Mouse (Mus musculus) ovary, postnatal 36 days (tissue): ENCODE measurements around the gene Uqcc3.
"Not testable (repeated sequence)": the region's sequence is repeated elsewhere in the genome, so short reads cannot be mapped to it uniquely, and the experiment has no call there.

Source experiments
- DNase-seq: peaks from one replicate; pipeline ENCODE4 v3.0.0; 2022; ENCODE audit warnings: low spot score, mixed read lengths

Gene Uqcc3

DNA sequence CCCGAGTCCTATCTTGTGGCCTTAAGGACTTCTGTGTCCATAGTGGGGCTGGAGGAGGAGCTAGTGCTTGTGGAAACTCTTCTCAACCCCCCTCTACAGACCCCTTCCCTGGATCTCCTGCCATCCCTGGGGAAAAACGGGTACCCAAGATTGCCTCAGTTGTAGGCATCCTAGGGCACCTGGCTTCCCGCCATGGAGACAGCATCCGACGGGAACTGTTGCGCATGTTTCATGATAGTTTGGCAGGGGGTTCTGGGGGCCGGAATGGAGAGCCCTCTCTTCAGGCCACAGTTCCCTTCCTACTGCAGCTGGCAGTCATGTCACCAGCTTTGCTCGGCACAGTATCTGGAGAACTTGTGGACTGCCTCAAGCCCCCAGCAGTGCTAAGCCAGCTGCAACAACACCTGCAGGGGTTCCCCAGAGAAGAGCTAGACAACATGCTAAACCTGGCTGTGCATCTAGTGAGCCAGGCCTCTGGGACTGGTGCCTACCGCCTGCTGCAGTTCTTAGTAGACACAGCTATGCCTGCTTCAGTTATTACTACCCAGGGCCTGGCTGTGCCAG lies 14.8 kb upstream of the Uqcc3 start:
- no peak for DNase-seq

DNA sequence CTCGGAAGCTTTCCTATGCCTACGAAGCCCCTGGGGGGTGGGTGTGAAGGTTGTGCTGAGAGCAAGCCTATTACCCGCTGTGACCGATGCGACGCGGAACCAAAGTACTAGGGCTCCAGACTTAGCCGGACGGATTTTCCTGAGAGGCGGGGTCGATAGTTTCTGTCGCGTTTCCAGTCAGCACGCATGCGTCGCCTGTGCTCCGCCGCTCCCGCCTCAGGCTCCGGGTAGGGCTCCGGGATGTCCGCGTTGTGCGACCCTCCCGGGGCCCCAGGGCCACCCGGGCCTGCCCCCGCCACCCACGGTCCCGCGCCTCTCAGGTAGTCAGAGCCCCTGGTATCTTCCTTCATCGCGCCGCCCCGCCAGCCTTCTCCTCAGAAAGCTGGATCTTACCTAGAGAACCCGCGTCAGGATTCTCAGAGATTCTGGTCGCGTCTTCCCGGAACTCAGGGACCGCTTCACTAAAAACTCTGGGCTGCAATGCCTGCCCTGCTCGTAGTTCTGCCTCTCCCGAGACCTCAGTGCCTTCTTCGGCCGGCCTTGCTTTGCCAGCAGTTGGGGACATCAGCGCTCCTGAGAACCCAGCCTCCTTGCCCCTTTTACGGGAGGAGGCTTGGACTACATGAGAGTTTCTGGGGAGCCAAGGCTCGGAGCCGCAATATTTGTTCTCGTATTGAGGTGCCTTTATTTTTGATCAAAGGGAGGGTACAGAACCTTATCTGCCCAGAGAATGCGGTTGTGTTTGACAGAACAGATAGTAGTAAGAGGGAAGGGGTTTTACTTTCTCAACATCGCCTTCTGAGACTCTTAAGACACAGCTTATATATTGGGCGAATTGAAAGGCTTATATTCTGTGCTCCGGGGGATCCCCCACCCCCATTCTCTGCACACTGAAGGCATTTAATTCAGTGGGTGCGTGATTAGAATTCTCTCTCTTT lies 12.4 kb upstream of the Uqcc3 start, which contains the start of gene Ints5:
TSS of gene Ints5 (plus strand) at position 177 of the 938 bp plus-strand sequence.
- peak; percentile 82 for DNase-seq

DNA sequence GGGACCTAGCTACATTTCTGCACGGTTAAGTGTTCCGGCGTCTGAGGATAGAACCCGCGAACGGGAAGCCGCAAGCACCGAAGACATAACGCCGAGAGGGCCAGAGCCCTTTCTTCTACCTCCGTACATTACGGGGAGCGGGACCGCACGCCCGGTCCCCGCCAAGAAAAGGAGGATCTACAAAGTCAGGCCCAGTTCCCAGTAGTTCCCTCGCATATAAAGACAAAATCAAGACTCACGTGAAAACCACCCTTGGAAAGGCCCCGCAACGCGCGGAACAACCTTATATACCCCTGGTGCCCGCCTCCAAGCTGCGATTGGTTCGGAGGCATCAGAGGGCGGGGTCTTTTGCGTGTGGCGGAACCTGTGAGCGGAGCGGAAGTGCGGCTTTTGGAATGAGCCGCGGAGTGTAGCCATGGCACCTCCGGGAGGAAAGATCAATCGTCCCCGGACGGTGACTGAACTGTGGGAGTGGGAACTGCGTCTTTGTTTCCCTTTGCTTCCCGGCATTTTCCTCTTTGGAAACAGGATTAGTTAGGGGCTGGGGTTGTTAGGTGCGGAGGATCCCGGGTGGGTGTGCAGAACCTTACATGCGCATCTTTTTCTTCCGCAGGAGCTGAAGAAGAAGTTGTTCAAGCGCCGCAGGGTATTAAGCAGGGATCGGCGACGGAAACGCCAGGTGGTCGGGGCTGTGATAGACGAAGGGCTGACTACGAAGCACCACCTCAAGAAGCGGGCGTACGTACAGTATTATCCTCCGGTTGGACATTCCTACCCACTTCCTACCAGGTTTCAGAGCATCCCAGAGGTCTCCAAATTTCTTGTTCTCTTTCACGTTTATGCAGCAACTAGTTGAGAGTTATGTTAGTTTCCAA lies 8.0 kb upstream of the Uqcc3 start, which contains the start of the genes 1810009A15Rik and Gm49416:
TSS of gene 1810009A15Rik (plus strand) at position 343 of the 875 bp plus-strand sequence.
TSS of gene Gm49416 (plus strand) at position 416 of the 875 bp plus-strand sequence.
- DNase-seq = peak; percentile 92

DNA sequence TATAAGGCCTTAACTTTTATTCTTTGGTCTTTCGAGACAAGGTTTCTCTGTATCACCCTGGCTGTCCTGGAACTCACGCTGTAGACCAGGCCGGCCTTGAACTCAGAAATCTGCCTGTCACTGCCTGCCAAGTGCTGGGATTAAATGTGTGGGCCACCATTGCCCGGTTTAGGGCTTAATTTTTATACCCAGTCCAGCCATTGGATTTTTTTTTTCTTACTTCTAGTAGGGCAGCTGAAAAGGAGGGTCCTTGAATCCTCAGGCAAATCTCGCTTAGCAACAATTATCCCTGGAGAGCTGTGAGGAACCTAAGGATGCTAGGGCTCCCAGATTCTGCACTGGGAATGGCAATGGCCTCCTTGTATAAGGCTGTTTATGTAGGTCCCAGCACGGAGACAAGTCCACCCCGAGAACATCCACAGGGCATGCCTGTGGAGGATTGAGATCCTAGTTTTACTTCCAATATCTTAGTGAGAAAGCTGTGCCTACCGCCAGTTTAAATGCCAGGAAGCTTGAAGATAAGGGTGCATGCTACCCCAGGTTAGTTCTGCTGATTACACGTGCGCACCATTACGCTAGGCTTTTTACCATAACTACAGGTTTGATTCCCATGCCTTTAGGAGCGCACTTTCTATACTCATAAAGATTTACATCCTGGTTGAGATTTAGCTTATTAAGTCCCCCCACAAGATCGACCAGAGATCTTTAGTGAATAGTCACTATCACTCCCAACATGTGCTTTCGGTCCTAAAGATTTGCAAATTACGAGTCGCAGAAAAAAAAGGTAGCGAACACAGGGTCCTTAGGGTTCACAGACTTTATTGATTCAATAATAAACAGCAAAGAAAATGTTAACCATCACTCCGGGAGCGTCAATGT lies 7.1 kb upstream of the Uqcc3 start:
- DNase-seq = no peak

DNA sequence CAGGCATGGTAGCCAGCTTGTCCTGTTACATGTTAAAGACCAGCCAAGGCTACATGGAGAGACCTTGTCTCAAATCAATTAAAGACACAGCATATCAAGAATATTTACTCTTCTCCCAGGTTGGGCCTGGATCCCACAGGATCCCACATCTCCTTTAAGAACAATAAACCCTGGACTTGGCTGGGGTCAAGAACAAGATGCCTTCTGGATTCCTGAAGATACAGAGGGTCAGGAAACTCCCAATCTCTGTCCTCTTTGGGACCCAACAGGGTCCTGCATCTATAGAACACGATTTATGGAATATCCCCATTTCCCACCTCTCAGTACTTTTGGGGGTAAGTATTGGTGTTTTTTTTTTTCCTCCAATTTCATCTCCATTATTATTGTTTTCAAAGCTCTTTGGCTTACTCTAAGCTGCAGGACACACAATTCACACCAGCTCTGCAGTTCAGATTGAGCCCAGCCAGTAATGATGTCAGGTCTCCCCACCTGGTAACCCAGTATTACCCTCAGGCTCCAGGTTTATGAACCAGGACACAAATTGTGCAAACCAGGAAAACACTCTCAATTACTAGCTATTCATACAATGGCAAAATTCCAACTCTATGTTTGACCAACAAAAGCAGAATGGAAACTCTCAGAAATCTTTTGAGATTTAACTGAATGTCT lies 6.3 kb upstream of the Uqcc3 start:
- DNase-seq = no peak

DNA sequence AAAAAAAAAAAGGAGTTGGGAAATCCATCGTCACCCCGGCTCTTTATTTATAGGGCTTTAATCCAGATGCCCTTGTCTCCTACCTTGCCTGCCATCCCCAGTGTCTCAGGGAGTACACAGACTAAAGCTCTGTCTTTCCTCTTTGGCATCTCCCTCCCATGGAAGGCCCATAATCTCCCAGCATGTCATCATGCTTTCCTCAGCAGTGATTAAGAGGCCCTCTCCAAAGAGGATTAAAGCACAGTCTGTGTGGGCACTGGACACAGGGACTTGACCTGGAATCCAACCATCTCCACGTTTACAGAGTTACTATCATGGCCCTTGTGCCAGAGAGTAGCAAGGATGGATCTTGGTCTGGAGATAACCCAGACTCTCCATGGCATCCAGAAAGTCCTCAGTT lies 2.9 kb upstream of the Uqcc3 start, which contains the start of the genes Lbhd1 and Gm49403:
TSS of gene Lbhd1 (plus strand) at position 117 of the 400 bp plus-strand sequence.
TSS of gene Gm49403 (plus strand) at position 315 of the 400 bp plus-strand sequence.
- no peak for DNase-seq

DNA sequence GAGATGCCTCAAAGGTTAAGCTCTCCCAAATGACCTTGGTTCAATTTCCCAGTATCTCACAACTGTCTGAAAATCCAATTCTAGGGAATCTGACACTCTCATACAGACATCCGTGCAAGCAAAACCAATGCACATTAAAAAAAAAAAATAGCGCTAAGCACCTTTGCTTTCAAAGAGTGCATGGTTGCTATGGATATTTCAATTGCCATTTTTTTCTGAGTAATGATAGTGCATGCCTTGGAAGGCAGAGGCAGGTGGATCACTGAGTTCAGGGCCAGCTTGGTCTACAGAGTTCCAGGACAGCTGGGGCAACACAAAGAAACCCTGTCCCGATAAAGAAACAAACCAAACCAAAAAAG lies 290 bp upstream of the Uqcc3 start:
- no peak for DNase-seq

DNA sequence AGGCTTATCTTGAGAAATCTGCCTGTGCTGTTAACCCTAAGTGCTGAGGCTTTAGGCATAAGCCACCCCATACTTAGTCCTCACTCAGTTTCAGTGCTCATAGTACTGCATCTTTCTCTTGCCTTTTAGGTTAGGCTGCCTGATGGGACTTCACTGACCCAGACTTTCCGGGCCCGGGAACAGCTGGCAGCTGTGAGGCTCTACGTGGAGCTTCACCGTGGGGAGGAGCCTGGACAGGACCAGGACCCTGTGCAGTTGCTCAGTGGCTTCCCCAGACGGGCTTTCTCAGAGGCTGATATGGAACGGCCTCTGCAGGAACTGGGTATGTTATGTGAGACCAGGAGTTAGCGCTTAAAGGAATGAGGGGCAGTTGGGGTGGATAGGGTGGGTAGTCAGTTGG lies 5.7 kb downstream of the Uqcc3 start:
- DNase-seq = no peak

DNA sequence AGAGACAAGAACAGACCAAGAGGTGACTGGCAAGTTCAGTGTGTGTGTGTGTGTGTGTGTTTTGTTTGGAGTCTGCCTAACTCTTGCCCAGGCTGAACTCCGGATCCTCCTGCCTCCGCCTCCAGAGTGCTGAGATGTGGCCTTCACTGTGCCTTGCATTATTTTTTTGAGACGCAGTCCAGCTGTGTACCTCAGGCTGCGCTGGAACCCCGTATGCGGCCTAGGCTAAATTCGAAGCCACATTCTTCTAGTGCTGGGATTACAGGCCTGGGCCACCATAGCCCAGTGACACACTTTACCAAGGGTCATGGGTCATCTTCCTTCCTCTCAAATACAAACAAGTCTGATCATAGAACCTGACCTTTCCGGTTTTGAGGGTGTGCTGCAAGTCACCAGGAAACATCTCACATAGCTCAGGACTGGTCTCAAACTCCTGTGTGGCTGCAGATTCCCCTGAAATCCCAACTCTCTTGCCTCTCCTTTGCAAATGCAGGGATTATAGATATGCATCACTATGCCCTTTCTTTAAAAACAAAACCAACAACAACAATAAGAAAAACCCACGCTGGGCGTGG lies 8.4 kb downstream of the Uqcc3 start:
- DNase-seq = no peak

DNA sequence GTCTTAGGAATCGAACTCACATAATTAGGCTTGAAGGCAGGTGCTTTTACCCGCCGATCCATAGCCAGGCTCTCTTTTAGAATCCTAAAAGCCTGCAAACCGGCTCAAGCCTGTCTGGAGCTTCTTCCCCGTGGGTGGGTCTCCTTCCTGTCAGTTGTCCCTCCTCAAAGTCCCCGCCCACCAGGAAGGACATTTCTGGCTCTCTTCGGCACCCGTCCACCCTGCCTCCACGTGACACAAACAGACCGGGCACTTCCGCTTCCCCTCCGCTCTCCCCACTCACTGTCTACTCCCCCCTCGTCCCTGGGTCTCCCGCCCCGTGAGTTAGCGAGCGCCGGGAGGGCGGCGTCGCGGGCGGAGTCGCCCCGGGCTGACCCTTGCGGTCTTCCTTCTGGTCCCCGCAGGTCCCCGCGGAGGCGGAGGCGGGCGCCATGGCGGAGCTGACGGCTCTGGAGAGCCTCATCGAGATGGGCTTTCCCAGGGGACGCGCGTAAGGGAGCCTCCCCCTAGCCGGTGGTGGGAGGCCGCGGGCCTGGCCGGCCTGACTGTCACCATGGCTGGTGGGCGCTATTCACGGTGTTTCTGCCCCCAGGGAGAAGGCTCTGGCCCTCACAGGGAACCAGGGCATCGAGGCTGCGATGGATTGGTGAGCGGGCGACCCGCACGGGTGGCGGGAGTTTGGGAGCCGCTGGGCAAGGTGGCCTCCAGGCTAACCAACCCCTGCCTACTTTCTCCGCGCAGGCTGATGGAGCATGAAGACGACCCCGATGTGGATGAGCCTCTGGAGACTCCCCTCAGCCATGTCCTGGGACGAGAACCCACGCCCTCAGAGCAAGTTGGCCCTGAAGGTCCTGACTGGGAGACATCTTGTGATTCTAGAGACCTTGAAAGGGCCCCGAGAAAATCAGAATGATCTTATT lies 9.2 kb downstream of the Uqcc3 start, which contains the start of gene Ubxn1:
TSS of gene Ubxn1 (plus strand) at position 230 of the 920 bp plus-strand sequence.
- DNase-seq = peak; percentile 95

DNA sequence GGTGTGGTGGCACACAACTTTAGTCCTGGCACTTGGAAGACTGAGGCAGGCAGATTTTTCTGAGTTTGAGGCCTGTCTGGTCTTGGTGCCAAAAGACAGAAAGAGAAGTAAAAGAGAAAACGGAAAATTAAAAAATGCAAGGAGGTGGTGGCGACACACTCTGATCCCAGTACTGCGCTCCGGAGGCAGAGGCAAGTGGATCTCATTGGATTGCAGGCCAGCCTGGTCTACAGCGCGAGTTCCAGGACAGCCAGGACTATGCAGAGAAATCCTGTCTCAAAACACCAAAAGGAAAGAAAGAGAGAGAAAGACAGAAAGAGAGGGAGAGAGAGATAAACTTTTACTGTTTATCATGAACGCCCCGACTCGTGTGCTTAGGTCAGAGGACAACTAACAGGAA lies 9.9 kb downstream of the Uqcc3 start:
- no peak for DNase-seq

DNA sequence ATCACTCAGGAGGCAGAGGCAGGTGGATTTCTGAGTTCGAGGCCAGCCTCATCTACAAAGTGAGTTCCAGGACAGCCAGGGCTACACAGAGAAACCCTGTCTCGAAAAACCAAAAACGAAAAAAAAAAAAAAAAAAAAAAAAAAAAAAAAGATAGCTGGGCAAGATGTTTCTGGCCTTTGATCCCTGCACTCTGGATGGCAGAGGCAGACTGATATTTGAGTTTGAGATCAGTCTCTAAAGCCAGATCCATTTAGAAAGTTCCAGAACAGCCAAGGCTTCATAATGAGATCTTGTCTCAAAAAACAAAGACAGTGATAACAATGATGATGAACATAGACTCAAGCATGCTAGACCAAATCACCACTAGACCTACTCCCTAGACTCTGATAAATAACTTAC lies 10.3 kb downstream of the Uqcc3 start:
- DNase-seq = not testable (repeated sequence)

DNA sequence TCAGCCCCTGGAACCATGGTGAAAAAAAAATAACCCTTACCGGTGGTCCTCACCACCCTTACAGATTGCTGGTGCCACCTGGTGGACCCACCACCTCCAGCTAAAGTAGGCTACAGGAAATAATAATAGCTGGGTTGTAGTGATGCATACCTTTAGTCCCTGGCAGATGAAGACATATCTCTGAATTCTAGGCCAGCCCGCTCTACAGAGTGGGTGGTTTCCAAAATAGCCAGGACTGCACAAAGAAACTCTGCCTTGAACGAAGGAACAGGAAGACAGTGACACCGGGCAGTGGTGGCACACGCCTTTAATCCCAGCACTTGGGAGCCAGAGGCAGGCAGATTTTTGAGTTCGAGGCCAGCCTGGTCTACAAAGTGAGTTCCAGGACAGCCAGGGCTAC lies 16.5 kb downstream of the Uqcc3 start:
- DNase-seq = no peak

DNA sequence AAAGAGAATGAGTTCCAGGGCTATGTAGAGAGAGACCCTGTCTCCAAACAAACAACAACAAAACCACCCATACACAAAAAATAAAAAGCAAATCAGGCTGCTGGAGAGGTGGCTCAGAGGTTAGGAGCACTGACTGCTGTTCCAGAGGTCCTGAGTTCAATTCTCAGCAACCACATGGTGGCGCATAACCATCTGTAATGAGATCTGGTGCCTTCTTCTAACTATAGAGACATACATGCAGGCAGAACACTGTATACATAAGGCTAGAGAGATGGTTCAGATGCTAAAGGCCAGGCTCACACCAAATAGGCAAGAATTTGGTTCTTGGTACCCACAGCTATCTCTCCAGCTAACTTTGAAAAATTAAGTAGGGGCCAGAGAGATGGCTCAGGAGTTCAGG lies 21.7 kb downstream of the Uqcc3 start:
- no peak for DNase-seq

DNA sequence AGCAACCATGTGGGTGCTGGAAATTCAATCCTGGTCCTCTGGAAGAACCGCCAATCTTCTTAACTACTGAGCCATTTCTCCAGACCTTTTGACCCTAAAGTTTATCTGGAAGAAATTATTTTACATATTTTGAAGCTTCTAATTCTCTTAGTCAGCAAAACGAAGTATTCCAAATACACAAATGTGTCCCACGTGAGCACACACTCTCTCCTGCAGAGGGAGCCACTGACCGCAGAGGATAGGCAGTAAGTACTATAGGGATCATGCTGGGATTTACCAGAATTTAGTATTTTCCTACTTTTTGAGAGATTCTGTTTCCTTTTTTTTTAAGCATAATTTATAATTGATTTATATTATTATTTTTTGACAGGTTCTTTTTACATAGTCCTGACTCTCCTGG lies 23.0 kb downstream of the Uqcc3 start:
- no peak for DNase-seq

DNA sequence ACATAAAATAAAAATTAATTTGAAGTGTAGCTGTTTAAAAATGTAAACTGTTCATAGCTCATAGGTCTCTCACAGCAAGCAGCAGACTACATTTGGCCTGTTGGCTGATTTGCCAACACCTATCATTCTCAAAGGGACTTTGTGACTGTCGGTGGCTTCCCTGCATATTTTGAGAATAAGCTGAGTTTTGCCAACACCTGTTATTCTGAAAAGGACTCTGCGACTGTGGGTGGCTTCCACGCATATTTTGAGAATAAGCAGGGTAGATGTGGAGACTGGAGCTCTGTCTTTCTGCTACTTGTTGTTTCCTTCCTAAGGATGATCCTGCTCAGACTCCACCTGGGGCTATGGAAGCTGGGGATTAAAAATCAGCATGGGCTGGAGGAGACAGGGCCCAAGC lies 27.6 kb downstream of the Uqcc3 start:
- no peak for DNase-seq

DNA sequence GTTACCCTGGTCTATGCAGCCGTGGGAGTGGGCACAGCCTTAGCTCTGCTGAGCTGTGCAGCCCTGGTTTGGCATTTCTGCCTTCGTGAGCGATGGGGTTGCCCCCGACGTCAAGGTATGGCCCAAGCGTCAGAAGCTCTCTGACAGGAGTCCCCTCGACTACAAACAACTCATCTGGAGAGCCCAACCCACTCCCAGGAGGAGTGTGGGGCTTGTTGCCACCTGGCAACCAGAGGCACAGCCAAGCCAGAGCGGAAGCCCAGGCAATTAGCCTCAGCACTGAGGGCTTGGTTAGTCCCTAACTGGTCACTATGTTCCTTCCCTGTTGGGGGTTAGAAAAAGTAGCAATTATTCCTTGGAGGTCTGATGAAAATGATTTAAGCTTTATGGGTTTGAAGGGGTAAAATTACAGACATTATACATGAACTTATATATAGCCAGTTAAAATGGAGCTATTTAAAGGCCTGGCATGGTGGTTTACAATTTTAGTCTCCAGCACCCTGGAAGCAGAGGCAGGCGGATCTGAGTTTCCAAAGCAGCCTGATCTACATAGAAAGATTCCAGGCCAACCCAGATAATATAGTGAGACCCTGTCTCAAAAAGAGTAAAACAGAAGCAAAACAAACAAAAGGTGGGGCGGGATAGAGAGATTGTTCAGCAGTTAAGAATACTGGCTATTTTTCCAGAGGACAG lies 28.3 kb downstream of the Uqcc3 start:
- DNase-seq = no peak

DNA sequence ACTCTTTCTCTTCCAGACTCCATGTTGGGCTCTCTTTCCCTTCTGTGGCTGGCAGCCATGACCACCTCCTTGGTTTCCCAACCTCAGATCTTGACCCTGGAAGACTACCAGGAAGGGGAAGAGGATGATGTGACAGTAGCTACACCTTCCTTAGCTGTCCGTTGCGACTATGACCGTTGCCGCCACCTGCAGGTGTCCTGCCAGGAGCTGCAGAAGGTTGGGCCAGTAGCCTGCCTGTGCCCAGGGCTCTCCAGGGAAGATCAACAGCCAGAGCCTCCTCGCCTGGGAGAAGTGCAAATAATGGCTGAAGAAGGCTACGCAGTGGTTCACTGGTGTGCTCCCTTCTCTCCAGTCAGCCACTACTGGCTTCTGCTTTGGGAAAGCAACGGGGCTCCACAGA lies 29.1 kb downstream of the Uqcc3 start:
- no peak for DNase-seq
